Mouse (Mus musculus): ENCODE measurements around the gene Ndrg3.

DNA sequence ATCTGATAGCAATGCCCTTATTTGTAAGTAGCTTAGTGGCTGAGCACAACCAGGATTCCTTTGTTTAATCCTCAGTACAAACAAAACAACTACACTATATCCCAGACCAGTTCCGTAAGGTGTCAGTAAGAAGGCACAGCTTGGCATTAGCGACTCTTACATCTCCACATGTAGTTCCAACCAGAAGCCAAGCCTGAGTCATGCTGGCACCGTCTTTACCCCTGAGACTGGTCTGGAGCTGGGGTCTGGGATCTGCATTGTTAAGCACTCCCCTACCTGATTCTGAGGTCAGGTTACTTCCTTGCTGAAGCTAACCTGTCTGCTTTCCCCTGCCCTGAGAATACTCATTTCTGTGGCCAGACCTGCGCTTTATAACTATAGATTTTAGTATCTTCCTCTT is 23.4 kb downstream of the Ndrg3 start:
- TF ChIP-seq GATA1 (IDR thresholded peaks at IDR 0.05; ENCODE audit: borderline replicate concordance, low read length), result no peak
- TF ChIP-seq CTCF (IDR thresholded peaks at IDR 0.05; ENCODE audit: low read depth, low read length), result no peak

All from G1E (cell line).